Mouse (Mus musculus) lung, postnatal 0 days (tissue): Measurements from ENCODE around the gene St6gal1. TPM values are rescaled to one million over a fixed set of nuclear protein-coding genes. Genes with fewer than 3 reads are reported as not detected.

ENCODE experiments used
- ATAC-seq: fragments of 200-750 bp; cut with Nextera tagmentation; 2 replicates; pipeline ENCODE4 v1.8.0; 2017; ENCODE audit warnings: moderate library complexity
- DNase-seq: peaks from one replicate; pipeline ENCODE4 v3.0.0-alpha.2; 2016; ENCODE audit warnings: low spot score
- H3K27ac ChIP-seq: fragments of 300-500 bp; sonication (generic); 2 replicates; pipeline ENCODE4 v1.5.1; 2014; ENCODE audit warnings: antibody characterized with exemption, mild to moderate bottlenecking, low read length, mixed read lengths
- H3K27me3 ChIP-seq: fragments of 300-500 bp; sonication (generic); replicated peaks from 2 replicates; pipeline ENCODE4 v1.6.1; 2014; ENCODE audit warnings: low read length, mixed read lengths; ENCODE audit not compliant: insufficient read depth
- H3K36me3 ChIP-seq: fragments of 300-500 bp; sonication (generic); 2 replicates; pipeline ENCODE4 v1.6.1; 2014; ENCODE audit warnings: low read length, mixed read lengths; ENCODE audit not compliant: insufficient read depth
- H3K4me1 ChIP-seq: fragments of 300-500 bp; sonication (generic); 2 replicates; pipeline ENCODE4 v1.6.1; 2014; ENCODE audit warnings: antibody characterized with exemption, low read depth, low read length, mixed read lengths; ENCODE audit not compliant: insufficient read depth
- H3K4me2 ChIP-seq: fragments of 300-500 bp; sonication (generic); replicated peaks from 2 replicates; pipeline ENCODE4 v1.6.1; 2014; ENCODE audit warnings: low read depth, mild to moderate bottlenecking, low read length, moderate library complexity, mixed read lengths
- H3K4me3 ChIP-seq: fragments of 300-500 bp; sonication (generic); 2 replicates; pipeline ENCODE4 v1.5.1; 2014; ENCODE audit warnings: low read depth, low read length
- H3K9ac ChIP-seq: fragments of 300-500 bp; sonication (generic); replicated peaks from 2 replicates; pipeline ENCODE4 v1.6.1; 2014; ENCODE audit warnings: low read depth, mild to moderate bottlenecking
- H3K9me3 ChIP-seq: fragments of 300-500 bp; sonication (generic); 2 replicates; pipeline ENCODE4 v1.6.1; 2016; ENCODE audit warnings: low read length, mixed read lengths
- CTCF ChIP-seq: IDR thresholded peaks from 2 replicates; pipeline ENCODE4 v1.5.1; 2016; ENCODE audit warnings: antibody characterized with exemption, mild to moderate bottlenecking
- EP300 ChIP-seq: IDR thresholded peaks from 2 replicates; pipeline ENCODE4 v1.6.1; 2016; ENCODE audit warnings: antibody characterized with exemption, mild to moderate bottlenecking, control low read depth
- WGBS: fragments of 180-500 bp; shearing (Covaris S2); extraction: QIAGEN DNeasy Blood & Tissue Kit; methylation state at CpG from one replicate; pipeline ENCODE4 v1.1.7; 2014; 5-methylcytosine and 5-hydroxymethylcytosine counted together
- polyA plus RNA-seq: library from polyadenylated mRNA; unstranded; fragments of >200 nt; fragmentation: Nextera tagmentation; extraction: Ambion mirVana; gene quantifications from 2 replicates; pipeline ENCODE4 v1.2.1, GENCODE M21; 2015

Gene St6gal1
- polyA plus RNA-seq, 1 experiment from 2014 or later: 46.4 TPM

DNA sequence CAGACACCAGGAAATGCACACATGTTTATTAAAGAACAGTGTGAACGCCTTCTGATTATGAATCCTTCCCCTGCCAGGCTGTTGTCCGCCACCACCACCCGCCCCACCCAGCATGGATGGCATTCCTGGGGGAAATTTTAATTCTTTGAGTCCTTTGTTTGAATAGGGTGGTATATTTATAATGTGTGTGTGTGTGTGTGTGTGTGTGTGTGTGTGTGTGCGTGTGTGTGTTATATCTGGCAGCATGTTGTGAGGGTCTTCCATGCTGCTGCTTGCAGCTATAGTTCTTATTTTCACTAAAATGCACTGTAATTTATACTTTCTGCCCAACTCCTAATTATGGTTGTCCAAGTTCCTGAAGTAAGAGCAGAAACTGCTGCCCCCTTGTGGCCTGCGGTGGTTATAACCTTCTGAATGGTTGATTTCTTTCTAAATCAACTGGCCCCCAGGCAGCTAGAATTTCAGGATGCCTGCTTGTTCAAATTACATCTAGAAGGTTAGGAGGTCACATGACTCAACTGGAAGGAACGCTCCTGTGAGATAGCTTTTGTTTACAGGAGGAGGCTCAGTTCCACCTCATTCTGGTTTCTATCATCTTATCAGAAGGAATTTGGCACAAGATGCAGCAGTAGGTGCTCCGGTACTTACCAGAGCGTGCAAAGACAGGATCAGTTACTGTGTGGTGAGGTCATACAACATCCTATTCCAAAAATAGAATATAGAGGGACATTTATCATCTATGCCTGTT, 178.6 kb downstream of the St6gal1 start:
- WGBS: 30% methylated on average over 8 of the region's 8 CpGs
- TF ChIP-seq EP300: peak; percentile 44; the same call in 1 of the 2 replicates
- TF ChIP-seq CTCF: peak; percentile 87
- H3K27me3 ChIP-seq: no peaks in the 10 kb centered on the region
- H3K9me3 ChIP-seq: no peaks in the 10 kb centered on the region
- no peaks in the 10 kb centered on the region for H3K4me1 ChIP-seq
- no peak overlapping the region for H3K27ac ChIP-seq
- H3K4me2 ChIP-seq: no peak overlapping the region
- H3K9ac ChIP-seq: no peak overlapping the region
- ATAC-seq (0 out of 2 replicates have a peak, but pooled peaks have one; percentile 23), DNase-seq (peak; percentile 86)
- no peak overlapping the region for H3K4me3 ChIP-seq
- no peaks in the 10 kb centered on the region for H3K36me3 ChIP-seq

Other genes with a start within 250 kb of the St6gal1 start
- 0.42 and 1.0 TPM in 2 replicates for gene Kng2, start 195.3 kb upstream of the St6gal1 start, polyA plus RNA-seq
- gene Kng1, start 166.9 kb upstream of the St6gal1 start, polyA plus RNA-seq: 0.47 and 0.74 TPM in 2 replicates
- gene Eif4a2, start 117.3 kb upstream of the St6gal1 start, polyA plus RNA-seq: 144 and 177 TPM in 2 replicates
- gene Rfc4, start 97.0 kb upstream of the St6gal1 start, polyA plus RNA-seq: 19.0 and 21.4 TPM in 2 replicates
- gene Adipoq, start 78.2 kb upstream of the St6gal1 start, polyA plus RNA-seq: not detected in 2 replicates
- gene Rtp1, start 204.4 kb downstream of the St6gal1 start, polyA plus RNA-seq: not detected in 2 replicates